Mouse (Mus musculus) heart, adult 2 months (tissue): ENCODE measurements around the gene H2-K1.

Experiments used
- CTCF ChIP-seq: fragments of 200-600 bp; IDR thresholded peaks from 2 replicates; pipeline ENCODE4 v1.8.1; 2022; ENCODE audit warnings: antibody characterized with exemption, mild to moderate bottlenecking, moderate library complexity
- POLR2A ChIP-seq: fragments of 200-500 bp; IDR thresholded peaks from 2 replicates; pipeline ENCODE4 v1.6.1; 2011; ENCODE audit warnings: mild to moderate bottlenecking, low read depth, low read length, control low read depth; ENCODE audit not compliant: insufficient read depth

DNA sequence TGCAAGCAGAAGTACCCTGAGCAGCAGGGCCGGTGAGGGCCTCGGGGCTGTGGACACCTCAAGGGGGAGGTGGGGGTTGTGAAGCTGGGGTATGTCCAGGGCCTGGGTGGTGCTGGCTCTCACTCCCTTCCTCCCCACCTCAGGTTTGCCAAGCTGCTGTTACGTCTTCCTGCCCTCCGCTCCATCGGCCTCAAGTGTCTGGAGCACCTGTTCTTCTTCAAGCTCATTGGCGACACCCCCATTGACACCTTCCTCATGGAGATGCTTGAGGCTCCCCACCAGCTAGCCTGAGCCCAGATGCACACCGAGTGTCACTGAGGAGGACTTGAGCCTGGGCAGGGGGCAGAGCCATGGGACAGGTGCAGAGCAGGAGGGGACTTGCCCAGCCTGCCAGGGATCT is 37.1 kb upstream of the H2-K1 start:
- TF ChIP-seq CTCF (no peak), POLR2A (no peak)
